Mouse (Mus musculus) CH12.LX (cell line): ENCODE measurements around the gene Ssbp4.

Experiments
- BHLHE40 ChIP-seq: IDR thresholded peaks from 2 replicates; pipeline ENCODE4 v1.6.1; 2011; ENCODE audit warnings: mild to moderate bottlenecking, low read depth, low read length, improper control_type of control experiment
- CHD2 ChIP-seq: IDR thresholded peaks from 2 replicates; pipeline ENCODE4 v1.6.1; 2011; ENCODE audit warnings: low read length, improper control_type of control experiment
- CTCF ChIP-seq, 2 experiments: IDR thresholded peaks in 1 of 2; conservative IDR thresholded peaks in 1 of 2; 2 replicates each; pipeline ENCODE4 v1.5.1; 2011 to 2012; ENCODE audit warnings: low read depth in 2 of 2, low read length in 2 of 2, improper control_type of control experiment in 1 of 2, inconsistent platforms in 1 of 2, mild to moderate bottlenecking in 1 of 2, moderate library complexity in 1 of 2
- ELF1 ChIP-seq: IDR thresholded peaks from 2 replicates; pipeline ENCODE4 v1.6.1; 2014; ENCODE audit warnings: low read depth, mild to moderate bottlenecking, inconsistent platforms, low read length, improper control_type of control experiment
- POLR2A ChIP-seq: IDR thresholded peaks from 2 replicates; pipeline ENCODE4 v1.6.1; 2011; ENCODE audit warnings: low read depth, mild to moderate bottlenecking, improper control_type of control experiment, low read length
- RCOR1 ChIP-seq: conservative IDR thresholded peaks from 2 replicates; pipeline ENCODE4 v1.6.1; 2012; ENCODE audit warnings: low read depth, mild to moderate bottlenecking, inconsistent platforms, low read length, improper control_type of control experiment
- SIN3A ChIP-seq: IDR thresholded peaks from 2 replicates; pipeline ENCODE4 v1.6.1; 2012; ENCODE audit warnings: low read length, improper control_type of control experiment, inconsistent platforms
- USF1 ChIP-seq: IDR thresholded peaks from 2 replicates; pipeline ENCODE4 v1.6.1; 2014; ENCODE audit warnings: low read depth, mild to moderate bottlenecking, inconsistent platforms, low read length, improper control_type of control experiment
- ZMIZ1 ChIP-seq: IDR thresholded peaks from 2 replicates; pipeline ENCODE4 v1.6.1; 2012; ENCODE audit warnings: low read depth, mild to moderate bottlenecking, inconsistent platforms, low read length, improper control_type of control experiment

- TF ChIP-seq BHLHE40 (no peak), CTCF (conservative IDR thresholded peaks at IDR 0.05 in 1 of 2, IDR thresholded peaks at IDR 0.05 in 1 of 2; ENCODE audit: low read depth in 2 of 2, low read length in 2 of 2) (no peak), USF1 (no peak), ELF1 (no peak), ZMIZ1 (no peak), SIN3A (no peak), CHD2 (no peak), POLR2A (no peak), RCOR1 (no peak)
Measured at GRCm38 (mm10) chr8:70606780-70607602, 1.7 kb downstream of the Ssbp4 start.
